Mouse (Mus musculus) hematopoietic multipotent progenitor cell, adult 10-12 weeks (in vitro differentiated cells): ENCODE measurements around the gene Sult2a5. TPM values are rescaled to one million over a fixed set of nuclear protein-coding genes. Genes with fewer than 3 reads are reported as not detected.

Source experiments
- polyA plus RNA-seq: library from polyadenylated mRNA; stranded (reverse); fragments of >175 nt; gene quantifications from 2 replicates; pipeline ENCODE4 v1.2.3, GENCODE M21; 2012; ENCODE audit warnings: low replicate concordance

The Sult2a5 gene
- polyA plus RNA-seq = not detected in 2 replicates

DNA sequence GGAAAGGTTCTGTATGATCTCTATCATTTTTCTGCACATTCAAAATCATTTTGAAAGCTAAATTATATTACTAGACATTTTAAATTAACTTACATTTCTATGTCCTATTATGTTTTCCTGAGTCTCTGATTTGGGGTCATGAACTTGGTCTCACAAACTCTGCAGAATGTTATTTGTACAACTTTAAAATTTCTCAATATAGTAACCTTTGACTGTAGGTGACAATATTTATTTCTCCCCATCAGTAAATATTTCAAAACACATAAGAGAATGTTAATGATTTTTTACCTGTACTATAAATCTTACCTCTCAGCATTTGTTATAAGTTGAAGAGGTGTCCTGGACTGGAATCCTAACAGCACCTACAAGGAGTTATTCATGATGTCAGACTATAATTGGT, at the start of gene Sult2a5:
Sult2a5 (plus strand) TSS at position 301 of the 400 bp plus-strand sequence.

Other genes with a start within 250 kb of the Sult2a5 start
- not detected in 2 replicates for gene Cabp5, start 225.8 kb upstream of the Sult2a5 start, polyA plus RNA-seq
- gene Bsph1, start 173.1 kb upstream of the Sult2a5 start, polyA plus RNA-seq = not detected in 2 replicates
- gene Bsph2, start 52.9 kb upstream of the Sult2a5 start, polyA plus RNA-seq = not detected in 2 replicates
- not detected in 2 replicates for gene Sult2a2, start 109.5 kb downstream of the Sult2a5 start, polyA plus RNA-seq
- not detected in 2 replicates for gene Sult2a1, start 213.4 kb downstream of the Sult2a5 start, polyA plus RNA-seq